Mouse (Mus musculus): ENCODE results near the gene D130043K22Rik. TPM values are rescaled to one million over a fixed set of nuclear protein-coding genes. Genes with fewer than 3 reads are reported as not detected.
A peak's percentile ranks its signal among the peaks of the same experiment; 100 is the strongest.

The D130043K22Rik gene
- total and polyA plus RNA-seq, 2 experiments from 2014 or later, result 6.1 to 13.0 TPM

DNA sequence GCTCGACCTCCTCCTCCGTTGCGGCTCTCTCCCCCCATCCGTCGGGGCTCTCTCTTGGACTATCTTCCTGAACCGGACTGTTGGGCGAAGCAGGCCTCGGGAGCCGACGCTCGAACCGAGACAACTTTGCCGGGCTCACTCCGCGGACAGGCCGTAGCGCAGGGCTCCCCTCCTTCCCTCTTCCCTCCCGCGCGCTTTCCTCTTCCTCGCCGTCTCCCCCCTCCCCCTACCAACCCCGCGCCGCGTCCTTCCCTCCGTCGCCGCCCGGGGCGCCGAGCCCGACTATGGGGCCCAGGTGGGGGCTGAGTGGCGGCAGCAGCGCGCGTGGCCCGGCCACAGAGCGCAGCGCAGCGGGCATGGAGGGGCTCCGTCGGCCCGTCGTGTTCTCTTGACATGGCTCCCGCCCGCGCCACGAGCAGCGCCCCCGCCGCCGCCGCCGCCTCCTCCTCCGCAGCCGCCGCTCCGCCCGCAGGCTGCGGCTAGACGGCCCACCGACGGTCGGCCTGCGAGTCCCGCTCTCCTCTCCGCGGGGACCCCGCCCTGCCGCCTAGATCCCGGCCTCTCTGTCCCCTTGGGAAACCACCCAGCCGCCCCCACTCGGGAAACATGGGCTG, 43.5 kb upstream of the D130043K22Rik start, which contains the start of gene BC005537:
Gene BC005537, plus strand, starts transcription at position 350 of the 614 bp plus-strand sequence.
- DNase-seq (ENCODE audit: low spot score) (peak; percentile 75), ATAC-seq (peak; percentile 66)
- H3K27ac ChIP-seq, result peak within 1 kb of the TSS; percentile 99
- H3K4me1 ChIP-seq (ENCODE audit: insufficient read depth, low read length), result peaks cover 7% of the 10 kb centered on the region; the same call in 1 of the 2 replicates
- WGBS, result under 1% methylated on average over 46 of the region's 74 CpGs
- no peaks in the 10 kb centered on the region for H3K9me3 ChIP-seq (ENCODE audit: low read length)
- H3K36me3 ChIP-seq (ENCODE audit: insufficient read depth, low read length), result no peaks in the 10 kb centered on the region
- no peak; the same call in 1 of the 2 replicates for TF ChIP-seq CTCF (IDR thresholded peaks at IDR 0.05; ENCODE audit: low read depth)
- peak within 1 kb of the TSS; percentile 97 for H3K4me3 ChIP-seq (ENCODE audit: low read length)
- H3K9ac ChIP-seq (replicated peaks; ENCODE audit: low read length), result peak within 1 kb of the TSS; percentile 92
- peak within 1 kb of the TSS; percentile 91 for H3K4me2 ChIP-seq (ENCODE audit: low read depth, low read length)
- no peaks in the 10 kb centered on the region for H3K27me3 ChIP-seq (ENCODE audit: insufficient read depth, low read length)

DNA sequence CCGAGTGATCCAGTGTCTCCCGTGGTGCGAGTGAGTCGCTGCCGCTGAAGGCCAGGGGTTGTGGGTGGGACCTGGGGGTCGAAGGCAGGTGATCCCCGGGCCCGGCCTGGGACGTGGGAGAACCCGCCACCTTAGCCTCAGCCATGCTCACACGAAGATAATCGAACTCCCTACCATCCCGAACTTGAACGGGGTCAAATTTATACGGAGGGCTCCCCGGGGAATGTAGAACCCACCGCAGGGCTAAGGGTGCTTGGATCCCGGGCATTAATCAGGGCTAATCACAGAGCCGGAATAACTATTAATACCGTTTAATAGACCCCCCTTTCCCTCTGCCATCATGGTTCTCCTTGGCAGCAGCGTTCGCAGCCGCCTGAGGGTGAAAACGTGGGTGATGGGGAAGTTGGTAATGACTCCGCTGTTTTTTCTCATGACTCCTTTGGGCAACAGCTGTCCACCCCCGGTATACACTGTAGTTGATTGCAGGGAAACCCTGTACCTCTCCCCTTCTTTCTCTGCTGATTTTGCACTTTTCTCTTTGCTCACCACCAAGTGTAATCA, 42.7 kb upstream of the D130043K22Rik start:
- no peak for TF ChIP-seq CTCF (IDR thresholded peaks at IDR 0.05; ENCODE audit: low read depth)
- Histone ChIP-seq H3K4me3 (ENCODE audit: low read length) (peak overlapping the region; percentile 97), H3K4me2 (ENCODE audit: low read depth, low read length) (peak overlapping the region; percentile 91), H3K36me3 (ENCODE audit: insufficient read depth, low read length) (no peaks in the 10 kb centered on the region), H3K9me3 (ENCODE audit: low read length) (no peaks in the 10 kb centered on the region), H3K27me3 (ENCODE audit: insufficient read depth, low read length) (no peaks in the 10 kb centered on the region), H3K27ac (peak overlapping the region; percentile 99), H3K9ac (replicated peaks; ENCODE audit: low read length) (peak overlapping the region; percentile 92), H3K4me1 (ENCODE audit: insufficient read depth, low read length) (peaks cover 7% of the 10 kb centered on the region; the same call in 1 of the 2 replicates)
- peak; percentile 49 for DNase-seq (ENCODE audit: low spot score)
- ATAC-seq, result no peak
- WGBS, result under 1% methylated on average over 26 of the region's 26 CpGs

DNA sequence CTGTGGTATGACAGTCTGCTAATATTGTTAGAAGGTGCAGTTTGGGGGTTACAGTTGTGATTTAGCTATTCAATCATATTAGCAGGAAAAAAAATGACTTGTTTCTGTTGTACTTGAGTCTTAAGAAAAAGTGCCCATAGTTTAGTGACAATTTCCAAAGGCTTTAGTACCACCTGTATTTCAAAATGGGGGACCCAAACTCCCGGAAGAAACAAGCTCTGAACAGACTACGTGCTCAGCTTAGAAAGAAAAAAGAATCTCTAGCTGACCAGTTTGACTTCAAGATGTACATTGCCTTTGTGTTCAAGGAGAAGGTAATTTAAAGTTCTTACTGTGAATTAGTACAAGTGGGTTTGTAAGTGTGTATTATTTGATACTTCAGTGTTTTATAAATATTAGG, 41.7 kb upstream of the D130043K22Rik start:
- H3K4me2 ChIP-seq (ENCODE audit: low read depth, low read length), result peak overlapping the region; percentile 91
- no peak for TF ChIP-seq CTCF (IDR thresholded peaks at IDR 0.05; ENCODE audit: low read depth)
- no peak overlapping the region for H3K9ac ChIP-seq (replicated peaks; ENCODE audit: low read length)
- no peaks in the 10 kb centered on the region for H3K36me3 ChIP-seq (ENCODE audit: insufficient read depth, low read length)
- H3K27ac ChIP-seq, result no peak overlapping the region
- ATAC-seq (no peak), DNase-seq (ENCODE audit: low spot score) (no peak)
- peak overlapping the region; percentile 97 for H3K4me3 ChIP-seq (ENCODE audit: low read length)
- WGBS, result 14% methylated on average over 2 of the region's 2 CpGs
- H3K9me3 ChIP-seq (ENCODE audit: low read length), result no peaks in the 10 kb centered on the region
- H3K4me1 ChIP-seq (ENCODE audit: insufficient read depth, low read length), result peaks cover 7% of the 10 kb centered on the region; the same call in 1 of the 2 replicates
- no peaks in the 10 kb centered on the region for H3K27me3 ChIP-seq (ENCODE audit: insufficient read depth, low read length)

DNA sequence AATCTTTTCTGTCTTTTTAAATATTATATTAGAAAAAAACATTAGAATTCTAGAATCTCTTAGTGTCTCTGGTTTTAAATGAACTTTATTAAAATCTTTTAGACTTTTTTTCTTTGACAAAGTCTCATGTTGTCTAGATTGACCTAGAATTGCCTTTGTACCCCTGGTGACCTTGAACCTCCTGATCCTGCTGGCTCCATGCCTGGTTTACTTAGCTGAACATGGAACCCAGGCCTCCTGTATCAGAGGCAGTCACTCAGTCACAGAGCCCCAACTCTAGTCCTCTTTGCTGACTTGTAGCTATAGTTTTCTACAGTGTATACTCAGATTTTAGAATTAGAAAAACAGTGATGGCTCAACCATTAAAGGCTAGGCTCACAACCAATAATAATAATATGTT, 38.9 kb upstream of the D130043K22Rik start:
- TF ChIP-seq CTCF (IDR thresholded peaks at IDR 0.05; ENCODE audit: low read depth), result no peak

DNA sequence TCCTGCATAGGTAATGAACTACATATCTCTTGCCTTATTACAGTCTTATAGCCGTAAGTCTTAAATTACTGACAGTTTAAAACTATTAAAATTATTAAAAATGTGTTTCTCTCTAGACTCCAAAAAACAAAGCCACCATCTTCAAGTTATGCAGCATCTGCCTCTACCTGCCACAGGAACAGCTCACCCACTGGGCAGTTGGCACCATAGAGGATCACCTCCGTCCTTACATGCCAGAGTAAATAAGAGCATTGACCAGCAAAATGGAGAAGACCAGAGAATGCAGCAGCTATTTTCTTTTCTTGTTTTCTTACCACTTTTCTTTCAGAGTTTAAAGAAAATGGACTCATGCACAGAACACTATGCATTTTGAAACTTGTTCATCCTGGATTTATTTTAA, 32.4 kb upstream of the D130043K22Rik start:
- no peak for DNase-seq (ENCODE audit: low spot score)
- 90% methylated on average over 2 of the region's 2 CpGs for WGBS
- H3K9me3 ChIP-seq (ENCODE audit: low read length), result no peaks in the 10 kb centered on the region
- no peak overlapping the region for H3K4me3 ChIP-seq (ENCODE audit: low read length)
- no peaks in the 10 kb centered on the region for H3K27me3 ChIP-seq (ENCODE audit: insufficient read depth, low read length)
- no peaks in the 10 kb centered on the region for H3K4me1 ChIP-seq (ENCODE audit: insufficient read depth, low read length)
- TF ChIP-seq CTCF (IDR thresholded peaks at IDR 0.05; ENCODE audit: low read depth), result no peak
- H3K4me2 ChIP-seq (ENCODE audit: low read depth, low read length), result no peak overlapping the region
- H3K27ac ChIP-seq, result no peak overlapping the region
- no peak for ATAC-seq
- no peak overlapping the region for H3K9ac ChIP-seq (replicated peaks; ENCODE audit: low read length)
- peaks cover 41% of the 10 kb centered on the region for H3K36me3 ChIP-seq (ENCODE audit: insufficient read depth, low read length)

More for the DNA sequence above, 38.9 kb upstream of the D130043K22Rik start:
- H3K4me1 ChIP-seq (ENCODE audit: insufficient read depth, low read length), result peaks cover 4% of the 10 kb centered on the region; the same call in 1 of the 2 replicates
- H3K4me3 ChIP-seq (ENCODE audit: low read length), result no peak overlapping the region
- ATAC-seq (no peak), DNase-seq (ENCODE audit: low spot score) (no peak)
- no peak overlapping the region for H3K9ac ChIP-seq (replicated peaks; ENCODE audit: low read length)
- H3K27me3 ChIP-seq (ENCODE audit: insufficient read depth, low read length), result no peaks in the 10 kb centered on the region
- no peak overlapping the region for H3K27ac ChIP-seq
- peaks cover 15% of the 10 kb centered on the region; the same call in 1 of the 2 replicates for H3K36me3 ChIP-seq (ENCODE audit: insufficient read depth, low read length)
- H3K4me2 ChIP-seq (ENCODE audit: low read depth, low read length), result no peak overlapping the region
- no peaks in the 10 kb centered on the region for H3K9me3 ChIP-seq (ENCODE audit: low read length)

DNA sequence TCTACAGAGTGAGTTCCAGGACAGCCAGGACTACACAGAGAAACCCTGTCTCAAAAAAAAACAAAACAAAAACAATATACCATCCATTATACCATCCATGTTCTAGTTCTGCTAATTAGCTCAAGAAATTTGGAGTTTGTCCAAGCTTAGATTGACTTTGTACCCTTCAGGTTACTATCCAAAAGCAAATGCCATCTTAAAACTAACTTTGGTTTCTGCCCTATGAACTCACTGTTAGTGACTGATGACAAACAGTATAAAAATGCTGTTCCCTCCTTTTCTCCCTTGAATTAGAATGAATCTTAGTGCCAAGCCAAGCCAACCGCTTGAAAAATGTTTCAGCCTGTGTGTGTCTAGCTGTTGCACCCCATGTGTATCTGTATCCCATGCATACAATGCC, 30.3 kb upstream of the D130043K22Rik start:
- Histone ChIP-seq H3K27ac (no peak overlapping the region), H3K27me3 (ENCODE audit: insufficient read depth, low read length) (no peaks in the 10 kb centered on the region), H3K4me1 (ENCODE audit: insufficient read depth, low read length) (no peaks in the 10 kb centered on the region), H3K4me3 (ENCODE audit: low read length) (no peak overlapping the region), H3K9me3 (ENCODE audit: low read length) (no peaks in the 10 kb centered on the region), H3K9ac (replicated peaks; ENCODE audit: low read length) (no peak overlapping the region), H3K36me3 (ENCODE audit: insufficient read depth, low read length) (peaks cover 49% of the 10 kb centered on the region), H3K4me2 (ENCODE audit: low read depth, low read length) (no peak overlapping the region)
- 85% methylated on average over 1 of the region's 1 CpGs for WGBS
- no peak for TF ChIP-seq CTCF (IDR thresholded peaks at IDR 0.05; ENCODE audit: low read depth)
- DNase-seq (ENCODE audit: low spot score) (no peak), ATAC-seq (no peak)

All from hindbrain, postnatal 0 days (tissue).